Mouse (Mus musculus): ENCODE measurements around the gene Adcy4.
A peak's percentile ranks its signal among the peaks of the same experiment; 100 is the strongest.

Gene Adcy4

GRCm38 (mm10) chr14:55787731-55788130 lies 3.8 kb upstream of the Adcy4 start:
- no peak for DNase-seq

GRCm38 (mm10) chr14:55785195-55785594 lies 1.3 kb upstream of the Adcy4 start:
- DNase-seq = no peak

GRCm38 (mm10) chr14:55783171-55783957 lies 531 bp downstream of the Adcy4 start:
- no peak for DNase-seq

- DNase-seq = no peak
Observed at GRCm38 (mm10) chr14:55782361-55782960, 1.4 kb downstream of the Adcy4 start.

- peak; percentile 50 for DNase-seq
Observed at GRCm38 (mm10) chr14:55781310-55781709, 2.6 kb downstream of the Adcy4 start.

GRCm38 (mm10) chr14:55780736-55781135 lies 3.2 kb downstream of the Adcy4 start:
- no peak for DNase-seq

GRCm38 (mm10) chr14:55779656-55780055 lies 4.2 kb downstream of the Adcy4 start:
- no peak for DNase-seq

- DNase-seq = no peak
Observed at GRCm38 (mm10) chr14:55778686-55779085, 5.2 kb downstream of the Adcy4 start.

GRCm38 (mm10) chr14:55777806-55778205 lies 6.1 kb downstream of the Adcy4 start:
- no peak for DNase-seq

GRCm38 (mm10) chr14:55777176-55777575 lies 6.7 kb downstream of the Adcy4 start:
- no peak for DNase-seq

GRCm38 (mm10) chr14:55776711-55777110 lies 7.2 kb downstream of the Adcy4 start:
- DNase-seq = no peak

- DNase-seq = no peak
Observed at GRCm38 (mm10) chr14:55769087-55769703, 14.7 kb downstream of the Adcy4 start.

- DNase-seq = no peak
Observed at GRCm38 (mm10) chr14:55768555-55768954, 15.3 kb downstream of the Adcy4 start.

- DNase-seq = peak; percentile 74
Observed at GRCm38 (mm10) chr14:55767519-55768414, 16.1 kb downstream of the Adcy4 start.

GRCm38 (mm10) chr14:55765696-55766095 lies 18.2 kb downstream of the Adcy4 start, which contains the start of gene Ltb4r1:
Gene Ltb4r1 (plus strand): TSS chr14:55765962.
- DNase-seq = no peak

- DNase-seq = no peak
Observed at GRCm38 (mm10) chr14:55763166-55763565, 20.7 kb downstream of the Adcy4 start.

- no peak for DNase-seq
Observed at GRCm38 (mm10) chr14:55762001-55762821, 21.7 kb downstream of the Adcy4 start.

GRCm38 (mm10) chr14:55761163-55761562 lies 22.7 kb downstream of the Adcy4 start, which contains the start of gene Ltb4r2:
Gene Ltb4r2 (plus strand): TSS chr14:55761428.
- DNase-seq = no peak

- DNase-seq = peak; percentile 80
Observed at GRCm38 (mm10) chr14:55760156-55760555, 23.7 kb downstream of the Adcy4 start.

- no peak for DNase-seq
Observed at GRCm38 (mm10) chr14:55758363-55758784, 25.5 kb downstream of the Adcy4 start, which contains the start of gene Cideb. Gene Cideb (minus strand): TSS chr14:55758458.

GRCm38 (mm10) chr14:55757566-55757965 lies 26.3 kb downstream of the Adcy4 start:
- DNase-seq = no peak
